Mouse (Mus musculus) skeletal muscle tissue, adult 2 months (tissue): ENCODE results near the gene Ak2.

Source experiments
- DNase-seq: peaks from one replicate; pipeline ENCODE4 v3.0.0-alpha.2; 2012; ENCODE audit warnings: low read depth, low spot score

Gene Ak2

DNA sequence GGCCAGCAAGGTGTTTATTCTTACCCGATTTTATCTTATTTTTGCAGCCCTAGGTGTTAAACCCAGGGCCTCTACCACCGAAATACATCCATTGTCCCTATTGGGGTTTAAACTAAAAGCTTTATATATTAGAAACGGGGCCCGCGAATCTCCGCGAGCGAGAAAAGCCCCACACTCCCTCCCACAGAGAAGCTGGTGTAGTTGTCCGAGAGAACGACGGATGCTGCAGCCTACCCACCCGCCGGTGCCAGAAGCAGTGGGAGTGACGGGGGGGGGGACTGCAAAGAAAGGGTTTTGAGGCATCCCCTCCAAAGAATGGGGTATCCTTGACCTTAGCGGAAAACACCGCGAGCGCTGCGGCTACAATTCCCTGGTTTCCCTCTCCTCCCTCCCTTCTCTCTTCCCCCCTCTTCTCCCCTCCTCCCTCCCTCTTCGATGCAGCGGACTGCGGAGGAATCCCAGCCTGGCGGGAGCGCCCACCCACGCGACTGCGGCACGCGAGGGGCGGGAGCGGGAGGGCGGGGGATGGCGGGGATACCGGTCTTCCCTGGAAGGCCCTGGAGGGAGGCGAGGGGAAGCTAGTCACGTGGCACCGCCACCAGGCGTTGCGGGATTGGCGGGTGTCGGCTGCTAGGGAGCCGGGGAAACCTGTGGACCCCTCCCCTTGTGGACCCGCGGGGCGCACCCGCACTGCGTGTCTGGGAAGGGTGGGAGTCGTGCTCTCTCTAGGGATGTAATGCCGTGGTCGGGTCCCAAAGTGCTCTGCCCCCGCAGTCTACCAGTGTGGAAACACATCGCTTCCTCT lies 56.9 kb downstream of the Ak2 start:
- DNase-seq, result no peak

DNA sequence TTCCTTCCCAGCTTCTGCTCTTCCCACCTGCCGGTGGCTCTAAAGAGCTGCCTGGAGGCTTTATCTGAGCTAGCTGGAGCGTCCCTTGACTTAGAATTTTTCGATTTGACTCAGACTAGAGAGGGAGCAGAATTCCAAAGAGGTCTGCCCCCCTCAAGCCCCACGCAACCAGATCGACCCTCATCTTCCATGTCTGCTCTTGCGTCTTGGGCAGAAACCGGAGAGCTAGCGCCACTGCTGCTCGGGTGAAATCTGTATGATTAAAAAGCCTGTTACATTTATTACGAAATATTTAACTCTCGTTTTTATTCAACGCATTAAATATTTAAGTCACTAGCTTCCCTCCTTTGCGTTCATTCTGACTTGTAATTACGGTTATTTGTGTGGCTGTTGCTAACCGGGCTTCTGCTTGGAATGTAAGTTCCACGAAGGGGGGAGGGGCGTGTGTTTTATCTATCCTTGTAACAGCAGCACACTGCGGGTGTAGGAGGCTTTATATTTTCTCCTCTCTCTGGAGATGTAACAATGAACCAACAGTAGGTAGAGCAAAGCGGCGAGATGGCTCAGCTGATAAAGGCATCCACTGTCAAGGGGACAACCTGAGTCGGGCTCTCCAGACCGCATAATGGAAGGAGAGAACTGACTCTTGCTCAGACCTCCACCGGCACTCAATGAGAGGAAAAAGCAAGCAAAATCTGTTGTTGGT lies 57.7 kb downstream of the Ak2 start:
- no peak for DNase-seq

DNA sequence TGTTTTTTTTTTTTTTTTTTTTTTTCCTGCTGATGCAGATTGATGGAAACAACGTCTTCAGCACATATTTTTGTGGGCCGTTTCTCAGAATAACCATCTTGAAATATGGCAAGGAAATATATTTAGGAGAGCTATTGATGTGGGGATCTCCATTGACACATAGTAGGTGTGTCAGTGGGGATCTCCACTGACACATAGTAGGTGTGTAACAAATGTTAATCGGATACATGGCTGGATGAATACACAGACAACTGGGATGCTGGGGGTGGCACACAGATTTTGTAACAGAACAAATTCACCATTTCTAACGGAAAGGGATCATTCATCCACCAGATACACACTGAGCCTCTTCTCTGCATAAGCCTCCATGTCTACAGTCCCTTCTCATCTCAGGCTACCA lies 58.6 kb downstream of the Ak2 start:
- DNase-seq, result no peak

DNA sequence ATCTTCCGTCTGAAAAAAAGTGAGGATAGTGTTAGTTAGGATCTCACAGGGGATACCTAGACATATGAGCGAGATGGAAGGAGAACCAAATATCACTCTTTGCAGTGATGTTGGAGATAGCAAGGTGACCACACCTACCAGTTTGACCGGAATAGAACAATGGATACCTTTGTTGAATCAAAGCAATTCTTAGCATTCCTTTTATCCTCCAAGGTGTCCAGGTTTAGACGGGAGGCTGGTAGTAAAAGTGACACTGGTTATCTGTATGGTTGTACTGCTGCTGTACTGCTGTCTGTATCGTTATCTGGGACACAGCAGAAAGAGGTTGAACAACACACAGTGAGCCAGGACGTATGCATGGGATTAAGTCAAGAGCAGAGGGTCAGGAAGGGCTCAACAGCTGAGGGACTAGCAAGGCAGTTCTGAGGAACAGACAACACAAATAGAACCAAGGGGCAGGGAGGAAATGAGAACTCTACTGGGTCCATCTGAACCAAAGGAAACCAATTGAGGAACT lies 59.2 kb downstream of the Ak2 start:
- no peak for DNase-seq

DNA sequence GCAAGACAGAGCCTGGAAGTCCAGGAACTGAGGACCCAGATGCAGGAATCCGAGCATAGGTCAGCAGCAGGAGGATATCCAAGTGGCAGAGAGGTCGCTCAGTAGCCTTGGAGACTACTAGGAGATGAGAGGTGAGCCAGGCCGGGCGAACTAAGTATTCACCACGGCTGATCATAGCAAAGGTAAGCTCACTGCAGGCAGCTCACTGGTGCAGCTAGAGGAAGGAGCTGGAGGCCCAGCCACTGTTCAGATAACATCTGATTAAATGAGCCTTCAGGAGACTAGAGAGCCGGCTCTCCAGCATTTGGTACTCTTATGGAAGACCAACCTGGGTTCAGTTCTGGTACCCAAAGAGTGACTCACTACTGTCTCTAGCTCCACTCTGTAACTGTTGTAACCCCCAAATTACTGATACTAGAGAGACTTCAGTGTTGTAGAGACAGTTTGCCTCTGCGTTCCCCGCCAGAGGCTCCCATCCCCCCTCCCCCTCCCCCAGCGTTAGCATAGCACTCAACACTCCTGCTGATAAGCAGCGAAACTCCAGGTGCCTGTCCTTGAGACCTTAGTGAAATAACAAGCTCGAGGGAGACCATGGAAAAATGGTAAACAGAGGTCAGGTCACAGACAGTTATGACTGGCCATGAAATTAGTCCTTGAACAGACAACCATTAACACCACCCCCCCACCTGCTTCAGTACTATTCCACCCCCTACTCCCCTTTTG lies 59.9 kb downstream of the Ak2 start:
- no peak for DNase-seq

DNA sequence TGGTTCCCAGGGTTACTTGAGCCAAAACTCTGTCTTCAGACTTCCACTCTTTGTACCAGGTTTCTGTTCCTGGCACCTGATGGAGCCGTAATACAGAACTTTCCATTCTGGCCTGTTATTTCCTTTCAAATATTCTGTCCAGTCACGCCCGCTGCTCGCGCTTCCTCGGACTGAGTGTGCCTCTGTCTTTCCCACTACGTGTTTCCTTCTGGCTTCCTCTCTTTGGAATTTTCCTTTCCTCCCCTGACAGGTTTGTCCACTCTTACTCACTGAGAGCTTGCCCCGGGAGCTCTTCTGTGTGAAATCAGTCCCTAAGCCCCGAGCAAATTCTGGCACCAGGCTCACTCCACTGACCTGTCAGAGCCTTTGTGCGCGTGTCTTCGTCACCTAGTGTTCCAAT lies 63.0 kb downstream of the Ak2 start:
- no peak for DNase-seq

DNA sequence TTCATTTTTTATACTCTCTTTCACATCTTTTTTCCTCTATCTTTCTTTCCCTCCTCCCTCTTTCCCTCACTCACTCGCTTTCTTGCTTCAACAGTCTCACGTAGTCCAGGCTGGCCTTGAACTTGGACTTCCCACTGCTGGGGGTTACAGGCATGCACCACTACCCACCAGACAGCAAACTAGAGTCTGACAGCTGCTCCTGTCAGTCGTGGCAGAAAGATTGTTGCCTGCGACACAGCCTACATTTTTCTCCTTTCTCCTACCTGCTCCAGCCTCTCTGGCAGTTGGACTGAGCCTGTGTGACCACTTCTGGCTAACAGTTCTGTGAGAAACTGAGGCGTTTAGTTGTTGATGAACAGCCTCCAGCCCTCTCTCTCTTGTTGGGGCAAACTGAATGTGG lies 63.8 kb downstream of the Ak2 start:
- no peak for DNase-seq

DNA sequence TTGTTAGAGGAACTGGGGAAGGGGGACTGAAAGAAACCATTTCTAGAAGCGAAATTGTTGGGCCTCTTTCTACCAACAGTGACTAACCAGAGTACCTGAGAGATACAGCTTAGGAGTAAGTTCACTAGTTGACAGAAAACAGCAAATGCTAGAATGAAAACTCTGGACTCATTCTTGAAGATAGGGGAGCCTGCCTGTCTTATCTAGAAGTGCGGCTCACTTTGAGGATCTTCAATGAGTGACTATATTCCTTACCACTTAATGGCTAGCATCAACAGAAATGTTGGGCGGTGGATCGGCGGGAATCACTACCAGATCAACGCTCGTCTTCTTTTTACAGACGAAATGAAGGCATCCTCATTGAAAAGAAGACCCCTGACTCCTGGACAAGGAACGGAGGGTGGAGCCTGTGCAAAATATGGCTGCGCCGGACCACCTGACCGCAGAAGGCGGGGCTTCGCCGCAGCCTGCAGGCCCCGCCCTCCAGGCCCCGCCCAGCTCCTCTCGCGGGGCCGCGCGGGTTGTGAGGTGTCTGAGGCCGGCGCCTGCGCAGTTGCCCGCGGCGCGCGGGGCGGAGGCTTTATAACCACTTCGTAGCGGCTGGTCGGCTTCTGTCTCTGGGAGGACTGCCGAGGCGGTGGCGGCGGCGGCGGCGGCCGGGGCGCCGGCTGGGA lies 65.9 kb downstream of the Ak2 start:
- DNase-seq, result peak; percentile 95

DNA sequence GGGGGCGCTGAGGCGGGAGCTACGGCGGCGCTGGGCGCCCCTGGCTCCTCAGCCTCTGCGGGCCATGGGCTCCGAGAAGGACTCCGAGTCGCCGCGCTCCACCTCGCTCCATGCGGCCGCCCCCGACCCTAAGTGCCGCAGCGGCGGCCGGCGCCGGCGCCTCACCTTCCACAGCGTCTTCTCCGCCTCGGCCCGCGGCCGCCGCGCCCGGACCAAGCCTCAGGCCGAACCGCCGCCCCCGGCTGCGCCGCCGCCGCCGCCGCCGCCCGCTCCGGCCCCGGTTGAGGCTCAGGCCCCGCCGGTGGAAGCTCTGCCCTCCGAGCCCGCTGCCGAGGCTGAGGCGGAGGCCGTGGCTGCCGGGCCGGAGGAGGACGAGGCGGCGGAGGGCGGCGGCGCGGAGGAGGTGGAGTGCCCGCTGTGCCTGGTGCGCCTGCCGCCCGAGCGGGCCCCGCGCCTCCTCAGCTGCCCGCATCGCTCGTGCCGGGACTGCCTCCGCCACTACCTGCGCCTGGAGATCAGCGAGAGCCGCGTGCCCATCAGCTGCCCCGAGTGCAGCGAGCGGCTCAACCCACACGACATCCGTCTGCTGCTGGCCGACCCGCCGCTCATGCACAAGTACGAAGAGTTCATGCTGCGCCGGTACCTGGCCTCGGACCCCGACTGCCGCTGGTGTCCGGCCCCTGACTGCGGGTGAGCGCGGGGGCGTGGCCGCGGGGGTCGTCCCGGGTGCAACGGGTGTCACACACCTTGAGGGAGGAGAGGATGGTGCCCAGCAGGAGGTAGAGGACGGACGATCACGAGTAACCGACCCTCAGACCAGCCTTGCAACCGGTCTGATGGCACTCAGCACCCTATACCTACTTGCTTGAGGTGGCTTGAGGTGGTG lies 66.7 kb downstream of the Ak2 start, which contains the start of gene Rnf19b:
Rnf19b (plus strand) TSS at position 65 of the 886 bp plus-strand sequence.
- no peak for DNase-seq

DNA sequence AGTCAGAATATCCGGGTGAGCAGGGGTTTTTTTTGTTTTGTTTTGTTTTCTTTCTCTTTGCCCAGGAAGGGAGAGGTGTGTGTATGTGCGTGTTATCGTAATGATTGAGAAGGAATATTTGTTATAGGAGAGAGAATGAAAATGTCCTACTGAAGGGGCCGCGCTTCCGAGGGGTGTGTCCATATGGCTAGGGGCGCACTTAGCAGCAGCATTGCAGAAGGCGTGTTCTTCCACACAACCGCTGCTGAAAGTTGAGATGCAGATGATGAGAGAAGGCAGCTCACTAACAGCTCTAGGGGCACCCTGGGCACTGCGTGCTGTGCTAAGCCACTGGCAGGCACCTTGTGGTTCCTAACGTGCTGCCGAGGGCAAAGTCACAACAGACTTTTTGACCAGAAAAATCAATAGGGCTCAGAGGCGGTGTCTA lies 67.4 kb downstream of the Ak2 start:
- no peak for DNase-seq

DNA sequence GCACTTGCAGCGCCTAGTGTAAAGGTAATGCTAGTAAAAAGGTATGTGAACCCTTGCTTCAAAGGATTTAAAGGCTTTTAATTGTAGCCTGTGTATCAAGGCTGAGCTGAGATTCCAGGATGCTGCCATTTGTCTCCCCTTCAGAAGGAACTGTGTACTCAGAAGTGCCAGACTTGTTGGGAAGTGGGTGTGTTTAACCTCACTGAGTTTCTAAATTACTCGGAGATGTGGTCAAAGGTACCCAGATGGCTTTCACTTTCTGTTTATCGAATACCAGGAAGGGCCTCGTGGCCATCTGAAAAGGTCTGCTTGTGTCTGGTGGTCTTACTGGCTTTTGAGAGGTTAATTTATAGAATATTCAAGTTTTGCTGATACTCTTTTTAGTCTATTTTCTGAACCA lies 68.2 kb downstream of the Ak2 start:
- no peak for DNase-seq
